Mouse (Mus musculus) limb, embryonic 14.5 days (tissue): ENCODE data around the gene Rpl13a. TPM values are rescaled to one million over a fixed set of nuclear protein-coding genes. Genes with fewer than 3 reads are reported as not detected.
A peak's percentile ranks its signal among the peaks of the same experiment; 100 is the strongest.
"Not testable (repeated sequence)": the region's sequence is repeated elsewhere in the genome, so short reads cannot be mapped to it uniquely, and the experiment has no call there.

Experiments used
- ATAC-seq: fragments of 200-750 bp; cut with Nextera tagmentation; 2 replicates; pipeline ENCODE4 v1.8.0; 2017; ENCODE audit warnings: low read depth, moderate number of reproducible peaks, moderate TSS enrichment; ENCODE audit not compliant: low FRiP score
- DNase-seq: peaks from one replicate; pipeline ENCODE4 v3.0.0-alpha.2; 2015; ENCODE audit warnings: low spot score
- H3K27ac ChIP-seq: fragments of 300-500 bp; sonication (generic); replicated peaks from 2 replicates; pipeline ENCODE4 v1.5.1; 2014; ENCODE audit warnings: low read depth, mild to moderate bottlenecking, low read length, moderate library complexity, mixed read lengths
- H3K27me3 ChIP-seq: fragments of 300-500 bp; sonication (generic); 2 replicates; pipeline ENCODE4 v1.6.1; 2014; ENCODE audit warnings: low read length, mixed read lengths; ENCODE audit not compliant: control insufficient read depth, insufficient read depth
- H3K36me3 ChIP-seq: fragments of 300-500 bp; sonication (generic); 2 replicates; pipeline ENCODE4 v1.6.1; 2014; ENCODE audit warnings: mild to moderate bottlenecking, low read length, moderate library complexity, mixed read lengths; ENCODE audit not compliant: control insufficient read depth, insufficient read depth
- H3K4me1 ChIP-seq: fragments of 300-500 bp; sonication (generic); 2 replicates; pipeline ENCODE4 v1.6.1; 2014; ENCODE audit warnings: antibody characterized with exemption, low read length, mixed read lengths; ENCODE audit not compliant: control insufficient read depth, insufficient read depth
- H3K4me2 ChIP-seq: fragments of 300-500 bp; sonication (generic); replicated peaks from 2 replicates; pipeline ENCODE4 v1.6.1; 2014; ENCODE audit warnings: low read depth, mild to moderate bottlenecking, low read length, moderate library complexity; ENCODE audit not compliant: severe bottlenecking
- H3K4me3 ChIP-seq: fragments of 300-500 bp; sonication (generic); replicated peaks from 2 replicates; pipeline ENCODE4 v1.5.1; 2014; ENCODE audit warnings: low read length
- H3K9ac ChIP-seq: fragments of 300-500 bp; sonication (generic); 2 replicates; pipeline ENCODE4 v1.6.1; 2014; ENCODE audit warnings: mild to moderate bottlenecking, low read depth, low read length, moderate library complexity; ENCODE audit not compliant: severe bottlenecking
- H3K9me3 ChIP-seq: fragments of 300-500 bp; sonication (generic); 2 replicates; pipeline ENCODE4 v1.6.1; 2016; ENCODE audit warnings: low read length; ENCODE audit not compliant: control insufficient read depth
- POLR2A ChIP-seq: fragments of 200-500 bp; IDR thresholded peaks from 2 replicates; pipeline ENCODE4 v1.8.0; 2012; ENCODE audit warnings: inconsistent platforms, mild to moderate bottlenecking, moderate library complexity, borderline replicate concordance; ENCODE audit not compliant: insufficient read depth, insufficient read length; ENCODE audit errors: extremely low read depth
- WGBS: fragments of 180-500 bp; shearing (Covaris S2); extraction: QIAGEN DNeasy Blood & Tissue Kit; methylation state at CpG from one replicate; pipeline ENCODE4 v1.1.7; 2014; 5-methylcytosine and 5-hydroxymethylcytosine counted together
- polyA plus RNA-seq, 2 experiments: library from polyadenylated mRNA; depleted of rRNA in 1 of 2; stranded (reverse) in 1 of 2; unstranded in 1 of 2; fragments of >200 nt; fragmentation: Nextera tagmentation in 1 of 2; extraction: Ambion mirVana in 1 of 2; gene quantifications; 2 replicates each; pipeline versions ENCODE4 v1.2.1 to v1.2.3; 2012 to 2014

Gene Rpl13a
- polyA plus RNA-seq (2012; rRNA removed) = 3,691 and 3,912 TPM in 2 replicates
- polyA plus RNA-seq (2014; fragmentation: Nextera tagmentation; extraction: Ambion mirVana) = 1,718 and 1,777 TPM in 2 replicates

- Histone ChIP-seq H3K4me2 (peak within 1 kb of the TSS; percentile 90), H3K27me3 (no peaks in the 10 kb centered on the region), H3K4me3 (peak within 1 kb of the TSS; percentile 96), H3K4me1 (peaks cover 26% of the 10 kb centered on the region), H3K36me3 (peaks cover 30% of the 10 kb centered on the region), H3K27ac (peak within 1 kb of the TSS; percentile 91), H3K9ac (peak within 1 kb of the TSS; percentile 99), H3K9me3 (no peaks in the 10 kb centered on the region)
- DNase-seq (peak; percentile 99), ATAC-seq (peak; percentile 93)
- under 1% methylated on average over 39 of the region's 48 CpGs for WGBS
- peak; percentile 98 for TF ChIP-seq POLR2A
Measured at GRCm38 (mm10) chr7:45128624-45129246, at the start of gene Rpl13a. TSS of gene Rpl13a (minus strand) at chr7:45128761.

DNA sequence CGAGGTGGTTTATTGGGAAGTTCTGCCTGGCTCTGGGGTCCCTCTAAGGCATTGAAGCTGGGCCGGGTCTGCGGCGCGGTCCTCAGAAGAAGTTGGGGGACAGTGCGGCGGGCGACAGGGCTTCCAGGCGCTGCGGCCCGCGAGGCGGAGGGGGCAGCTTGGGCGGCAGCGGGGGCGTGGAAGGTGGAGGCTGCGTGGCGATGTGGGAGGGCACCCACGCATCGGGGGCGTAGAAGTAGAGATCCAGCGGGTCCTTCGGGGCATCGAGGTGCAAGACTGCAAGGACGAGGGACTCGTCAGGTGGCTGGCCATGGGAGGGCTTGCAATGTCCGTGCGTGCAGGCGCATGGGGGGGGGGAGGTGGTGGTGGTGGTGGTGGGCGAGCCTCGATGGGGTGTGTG is 47.8 kb upstream of the Rpl13a start:
- Histone ChIP-seq H3K9ac (0 out of 2 replicates have a peak overlapping the region, but pooled peaks have one; percentile 7), H3K27me3 (peaks cover 74% of the 10 kb centered on the region), H3K4me2 (peak overlapping the region; percentile 35), H3K4me1 (no peaks in the 10 kb centered on the region), H3K9me3 (no peaks in the 10 kb centered on the region), H3K4me3 (peak overlapping the region; percentile 22), H3K27ac (no peak overlapping the region), H3K36me3 (no peaks in the 10 kb centered on the region)
- 4% methylated on average over 28 of the region's 31 CpGs for WGBS
- DNase-seq (no peak), ATAC-seq (no peak)
- no peak for TF ChIP-seq POLR2A

GRCm38 (mm10) chr7:45175929-45176328 is 47.4 kb upstream of the Rpl13a start:
- H3K9me3 ChIP-seq = no peaks in the 10 kb centered on the region
- H3K4me2 ChIP-seq = peak overlapping the region; percentile 35
- DNase-seq = no peak
- peaks cover 70% of the 10 kb centered on the region for H3K27me3 ChIP-seq
- TF ChIP-seq POLR2A = no peak
- H3K9ac ChIP-seq = peak overlapping the region; percentile 7; the same call in 1 of the 2 replicates
- no peaks in the 10 kb centered on the region for H3K36me3 ChIP-seq
- WGBS = 1% methylated on average over 22 of the region's 23 CpGs
- no peak for ATAC-seq
- no peaks in the 10 kb centered on the region for H3K4me1 ChIP-seq
- no peak overlapping the region for H3K27ac ChIP-seq
- H3K4me3 ChIP-seq = peak overlapping the region; percentile 22

DNA sequence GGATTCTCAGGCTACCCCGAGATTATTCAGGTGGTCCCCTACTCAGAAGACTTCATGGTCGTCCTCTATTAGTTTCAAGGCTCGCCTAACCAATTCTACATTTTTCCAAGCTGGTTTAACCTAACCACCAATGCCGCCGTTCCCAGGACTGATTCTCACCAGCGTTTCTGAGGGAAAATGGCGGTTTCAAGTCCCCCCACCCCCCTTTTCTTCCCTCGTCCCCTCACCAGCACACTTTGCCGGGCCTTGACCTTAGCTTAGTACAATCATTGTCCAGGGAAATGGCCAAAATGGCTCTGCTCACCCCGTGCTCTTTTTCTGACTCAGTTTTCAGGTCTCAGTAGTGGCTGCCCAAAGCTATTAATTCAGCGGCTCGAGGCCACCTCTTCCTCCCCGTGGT is 46.8 kb upstream of the Rpl13a start:
- peaks cover 65% of the 10 kb centered on the region for H3K27me3 ChIP-seq
- H3K9ac ChIP-seq = no peak overlapping the region
- H3K4me2 ChIP-seq = no peak overlapping the region
- H3K9me3 ChIP-seq = peaks cover 3% of the 10 kb centered on the region; the same call in 1 of the 2 replicates
- no peak overlapping the region for H3K4me3 ChIP-seq
- TF ChIP-seq POLR2A = no peak
- DNase-seq (no peak), ATAC-seq (no peak)
- H3K4me1 ChIP-seq = no peaks in the 10 kb centered on the region
- H3K36me3 ChIP-seq = no peaks in the 10 kb centered on the region
- no peak overlapping the region for H3K27ac ChIP-seq
- WGBS = 4% methylated on average over 13 of the region's 13 CpGs

DNA sequence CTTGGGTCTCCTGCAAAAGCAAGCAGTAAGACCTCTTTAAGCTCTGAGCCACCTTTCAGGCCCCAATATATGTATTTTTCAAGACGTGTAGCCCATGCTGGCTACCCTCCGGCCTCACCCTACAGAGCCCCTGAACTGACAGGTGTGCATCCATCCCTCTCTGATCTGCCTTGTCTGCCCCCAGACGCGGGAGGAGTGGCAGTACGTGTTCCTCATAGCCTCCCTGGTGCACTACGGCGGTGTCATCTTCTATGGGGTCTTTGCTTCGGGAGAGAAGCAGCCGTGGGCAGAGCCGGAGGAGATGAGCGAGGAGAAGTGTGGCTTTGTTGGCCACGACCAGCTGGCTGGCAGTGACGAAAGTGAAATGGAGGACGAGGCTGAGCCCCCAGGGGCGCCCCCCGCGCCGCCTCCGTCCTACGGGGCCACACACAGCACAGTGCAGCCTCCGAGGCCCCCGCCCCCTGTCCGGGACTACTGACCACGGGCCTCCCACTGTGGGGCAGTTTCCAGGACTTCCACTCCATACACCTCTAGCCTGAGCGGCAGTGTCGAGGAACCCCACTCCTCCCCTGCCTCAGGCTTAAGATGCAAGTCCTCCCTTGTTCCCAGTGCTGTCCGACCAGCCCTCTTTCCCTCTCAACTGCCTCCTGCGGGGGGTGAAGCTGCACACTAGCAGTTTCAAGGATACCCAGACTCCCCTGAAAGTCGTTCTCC is 46.2 kb upstream of the Rpl13a start:
- Histone ChIP-seq H3K4me2 (0 out of 2 replicates have a peak overlapping the region, but pooled peaks have one; percentile 10), H3K27ac (no peak overlapping the region), H3K4me3 (no peak overlapping the region), H3K9ac (no peak overlapping the region), H3K36me3 (no peaks in the 10 kb centered on the region), H3K27me3 (peaks cover 61% of the 10 kb centered on the region), H3K4me1 (no peaks in the 10 kb centered on the region), H3K9me3 (peaks cover 9% of the 10 kb centered on the region)
- ATAC-seq = no peak
- no peak for TF ChIP-seq POLR2A
- DNase-seq = no peak
- WGBS = 5% methylated on average over 24 of the region's 29 CpGs

- not testable (repeated sequence) for H3K4me2 ChIP-seq, H3K36me3 ChIP-seq, H3K27ac ChIP-seq, ATAC-seq, H3K9ac ChIP-seq, H3K4me3 ChIP-seq, H3K4me1 ChIP-seq, DNase-seq
- Histone ChIP-seq H3K9me3 (peaks cover 19% of the 10 kb centered on the region), H3K27me3 (peaks cover 63% of the 10 kb centered on the region)
- WGBS = 67% methylated on average over 1 of the region's 1 CpGs
Measured at GRCm38 (mm10) chr7:45173772-45174171, 45.2 kb upstream of the Rpl13a start.
